Mouse (Mus musculus) c-Kit-positive CD71-positive TER-119-negative erythroid progenitor cells, embryonic 14.5 days (primary cell): ENCODE results near the gene Ap2a2.
"Not testable (repeated sequence)": the region's sequence is repeated elsewhere in the genome, so short reads cannot be mapped to it uniquely, and the experiment has no call there.

Experiments
- DNase-seq: peaks from one replicate; pipeline ENCODE4 v3.0.0-alpha.2; 2013; ENCODE audit warnings: low read depth

The Ap2a2 gene

DNA sequence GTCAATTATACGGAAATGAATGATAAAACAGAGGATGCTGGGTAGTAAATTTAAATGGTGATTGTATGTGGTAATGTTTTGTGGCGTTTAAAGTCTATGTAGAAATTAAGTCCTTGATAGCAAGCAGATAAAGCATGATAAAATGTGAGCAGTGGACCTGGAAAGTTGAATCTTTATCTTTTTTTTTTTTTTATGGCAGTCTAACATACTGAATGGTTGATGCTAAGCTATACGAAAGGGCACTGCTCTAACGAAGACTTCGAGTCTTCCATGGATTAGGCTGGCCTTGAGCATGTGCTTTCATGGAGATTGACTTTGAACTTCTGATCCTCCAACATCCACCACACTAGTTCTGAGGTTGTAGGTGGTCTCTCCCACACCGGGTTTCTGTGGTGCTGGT lies 31.1 kb downstream of the Ap2a2 start:
- DNase-seq: no peak

DNA sequence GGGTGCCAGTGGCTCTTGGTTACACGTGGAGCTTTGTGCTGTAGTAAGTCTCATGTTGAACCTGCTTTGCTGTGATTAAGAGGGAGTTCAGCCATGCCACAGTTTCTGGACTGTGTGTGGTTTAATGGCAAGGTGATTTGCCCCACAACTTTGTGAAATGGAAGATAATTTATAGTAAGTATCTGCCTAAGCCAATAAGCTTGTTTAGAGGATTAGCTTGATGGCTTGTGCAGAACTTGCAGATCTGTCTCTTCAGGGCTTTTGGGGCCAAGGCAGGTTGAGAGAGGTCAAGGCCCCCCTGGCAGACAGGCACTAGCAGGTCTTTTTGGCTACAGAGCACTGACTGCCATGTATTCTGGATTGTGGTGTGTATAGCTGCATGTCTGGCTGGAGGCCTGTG lies 35.0 kb downstream of the Ap2a2 start:
- no peak for DNase-seq

DNA sequence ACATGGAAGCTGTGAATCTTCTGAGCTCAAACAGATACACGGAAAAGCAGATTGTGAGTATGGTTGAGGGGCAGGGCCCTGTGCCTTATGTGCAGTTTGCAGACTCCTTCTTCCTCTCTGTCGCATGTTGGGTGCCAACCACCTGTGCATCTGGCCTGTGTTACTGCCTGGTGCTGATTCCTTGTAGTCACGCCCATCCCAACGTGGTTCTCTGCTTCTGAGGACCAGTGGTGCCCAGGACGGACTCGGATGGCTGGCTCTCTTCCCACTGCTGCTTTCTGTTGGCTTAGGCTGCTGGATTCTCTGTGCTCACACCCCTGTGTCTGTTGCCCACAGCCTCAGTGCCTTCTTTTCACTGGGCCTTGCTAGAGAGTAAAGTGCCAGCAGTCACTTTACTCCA lies 35.6 kb downstream of the Ap2a2 start:
- DNase-seq: no peak

- DNase-seq: no peak
Measured at GRCm38 (mm10) chr7:141607717-141608116, 45.7 kb downstream of the Ap2a2 start.

- DNase-seq: no peak
Measured at GRCm38 (mm10) chr7:141609719-141610514, 47.9 kb downstream of the Ap2a2 start.

- DNase-seq: no peak
Measured at GRCm38 (mm10) chr7:141611711-141612370, 49.9 kb downstream of the Ap2a2 start.

GRCm38 (mm10) chr7:141612371-141612760 lies 50.4 kb downstream of the Ap2a2 start:
- DNase-seq: no peak

GRCm38 (mm10) chr7:141612791-141613190 lies 50.8 kb downstream of the Ap2a2 start:
- no peak for DNase-seq

GRCm38 (mm10) chr7:141614329-141614832 lies 52.4 kb downstream of the Ap2a2 start:
- DNase-seq: peak; percentile 51

DNA sequence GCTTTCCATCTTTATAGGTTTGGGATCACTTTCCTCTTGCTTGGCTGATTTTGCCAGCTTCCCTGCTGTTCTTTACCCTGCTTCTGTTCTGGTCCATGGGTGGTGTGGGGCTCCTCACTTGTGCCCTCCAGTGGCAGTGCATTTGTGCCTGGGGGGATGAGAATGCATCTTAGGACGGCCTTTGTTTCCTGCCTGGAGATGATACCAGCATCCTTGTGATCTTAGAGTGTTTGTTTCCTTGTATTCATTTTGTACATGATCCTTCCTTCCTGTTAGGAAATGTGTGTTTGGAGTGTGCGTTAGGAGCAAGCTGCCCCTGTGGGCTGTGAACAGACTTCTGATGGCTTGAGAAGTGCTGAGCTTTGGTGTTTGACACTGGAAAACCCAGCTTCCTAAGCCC lies 62.2 kb downstream of the Ap2a2 start:
- no peak for DNase-seq

DNA sequence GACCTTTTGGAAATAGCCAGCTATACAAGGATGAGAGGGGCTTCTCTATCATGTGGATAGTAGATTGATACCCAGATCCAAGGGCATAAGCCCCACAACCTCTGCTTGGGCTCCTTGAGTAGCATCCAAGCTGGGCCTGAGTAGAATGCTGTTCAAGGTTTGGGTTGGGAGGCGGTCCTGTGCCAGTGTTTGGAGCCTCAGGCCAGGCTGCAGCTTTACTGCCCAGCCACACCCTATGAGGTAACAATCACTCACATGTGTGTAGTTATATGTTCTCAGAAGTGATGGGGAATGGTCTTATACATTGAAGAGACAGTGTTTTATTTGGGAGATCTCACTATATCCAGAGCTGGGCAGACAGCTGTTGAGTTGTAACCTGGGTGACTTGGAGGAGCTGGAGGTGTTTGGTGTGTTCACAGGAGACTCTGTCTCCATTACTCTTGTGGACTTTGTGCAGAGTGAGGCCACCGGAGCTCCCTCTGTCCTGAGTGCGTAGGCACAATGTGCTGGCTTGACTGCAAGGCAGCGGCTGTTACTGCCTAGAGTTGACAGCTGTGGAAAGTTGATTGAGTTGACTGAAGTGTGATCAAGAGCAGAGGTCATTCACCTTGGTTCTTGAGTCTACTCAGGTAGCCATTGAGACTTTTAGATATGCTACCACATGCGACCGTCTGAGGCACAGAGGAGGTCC lies 63.3 kb downstream of the Ap2a2 start:
- no peak for DNase-seq

GRCm38 (mm10) chr7:141628018-141628417 lies 66.0 kb downstream of the Ap2a2 start:
- DNase-seq: no peak

GRCm38 (mm10) chr7:141629241-141629640 lies 67.3 kb downstream of the Ap2a2 start:
- no peak for DNase-seq

DNA sequence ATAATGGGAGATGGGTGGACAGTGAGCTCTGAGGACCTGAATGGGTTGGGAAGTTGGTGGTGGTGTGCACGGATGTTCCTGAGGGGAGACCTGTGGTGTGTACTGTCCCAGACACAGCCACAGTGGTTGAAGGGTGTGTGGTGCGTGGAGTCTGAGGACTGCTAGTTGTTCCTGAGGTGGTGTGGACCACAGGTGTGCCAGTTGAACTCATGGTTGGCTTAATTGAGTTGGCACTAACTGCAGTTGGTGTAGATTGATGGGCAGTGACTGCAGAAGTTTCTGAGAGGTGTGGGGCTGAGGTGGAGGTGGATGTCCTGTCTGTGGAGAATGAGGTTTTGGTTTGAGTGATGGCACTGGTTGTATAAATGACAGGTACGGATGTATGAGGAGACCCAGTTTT lies 76.1 kb downstream of the Ap2a2 start:
- DNase-seq: not testable (repeated sequence)

GRCm38 (mm10) chr7:141638513-141639334 lies 76.8 kb downstream of the Ap2a2 start:
- DNase-seq: not testable (repeated sequence)

DNA sequence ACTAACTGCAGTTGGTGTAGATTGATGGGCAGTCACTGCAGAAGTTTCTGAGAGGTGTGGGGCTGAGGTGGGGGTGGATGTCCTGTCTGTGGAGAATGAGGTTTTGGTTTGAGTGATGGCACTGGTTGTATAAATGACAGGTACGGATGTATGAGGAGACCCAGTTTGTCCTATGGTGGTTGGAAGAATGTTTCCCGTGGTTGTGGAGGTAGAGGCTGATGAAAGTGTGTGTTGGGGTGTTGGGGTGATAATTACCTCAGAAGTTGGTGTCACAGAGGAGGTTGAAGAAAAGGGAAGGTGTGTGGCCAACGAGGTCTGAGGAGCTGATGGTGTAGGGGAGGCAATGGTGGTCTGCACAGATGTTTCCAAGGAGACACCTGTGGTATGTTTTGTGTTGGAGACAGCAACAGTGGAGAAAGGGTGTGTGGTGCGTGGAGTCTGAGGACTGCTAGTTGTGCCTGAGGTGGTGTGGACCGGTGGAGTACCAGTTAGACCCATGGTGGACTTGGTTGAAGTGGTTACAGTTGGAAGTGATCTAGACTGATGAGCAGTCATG lies 77.4 kb downstream of the Ap2a2 start:
- not testable (repeated sequence) for DNase-seq

GRCm38 (mm10) chr7:141642375-141642774 lies 80.4 kb downstream of the Ap2a2 start:
- DNase-seq: no peak

DNA sequence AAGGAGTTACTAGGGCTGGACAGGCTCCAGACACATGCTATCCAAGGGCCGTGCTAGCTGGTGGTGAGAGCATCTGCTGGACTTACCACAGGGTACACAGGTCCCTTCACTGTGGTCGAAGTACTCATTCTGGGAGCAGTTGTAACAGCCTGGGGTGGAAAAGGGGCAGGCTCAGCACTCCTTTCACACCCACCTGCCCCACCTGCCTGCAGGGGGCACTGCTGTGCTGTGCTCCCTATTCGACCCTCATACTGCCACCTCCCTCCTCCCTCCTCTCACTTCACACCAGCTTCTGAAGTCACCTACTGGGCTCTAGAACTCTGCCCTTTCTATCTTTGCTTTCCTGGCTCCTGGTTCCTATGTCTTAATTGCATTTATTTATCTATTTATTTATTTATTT lies 81.2 kb downstream of the Ap2a2 start:
- peak; percentile 59 for DNase-seq

- no peak for DNase-seq
Measured at GRCm38 (mm10) chr7:141647083-141647482, 85.1 kb downstream of the Ap2a2 start.

GRCm38 (mm10) chr7:141647815-141648214 lies 85.8 kb downstream of the Ap2a2 start:
- no peak for DNase-seq

- no peak for DNase-seq
Measured at GRCm38 (mm10) chr7:141652191-141652590, 90.2 kb downstream of the Ap2a2 start.

- no peak for DNase-seq
Measured at GRCm38 (mm10) chr7:141660346-141660745, 98.4 kb downstream of the Ap2a2 start.
